Mouse (Mus musculus) stomach, postnatal 0 days (tissue): Measurements from ENCODE around the gene Qrfp.

Source experiments
- CTCF ChIP-seq: IDR thresholded peaks from 2 replicates; pipeline ENCODE4 v1.5.1; 2016; ENCODE audit warnings: antibody characterized with exemption, low read depth, mild to moderate bottlenecking, moderate library complexity
- EP300 ChIP-seq: optimal IDR thresholded peaks from 2 replicates; pipeline ENCODE3; 2016; ENCODE audit warnings: antibody characterized with exemption

GRCm38 (mm10) chr2:31757472-31757871, 52.9 kb downstream of the Qrfp start:
- TF ChIP-seq EP300: no peak
- TF ChIP-seq CTCF: no peak
